Mouse (Mus musculus) neural tube, embryonic 14.5 days (tissue): ENCODE data around the gene Chrd. TPM values are rescaled to one million over a fixed set of nuclear protein-coding genes. Genes with fewer than 3 reads are reported as not detected.

Experiments used
- ATAC-seq: fragments of 200-750 bp; cut with Nextera tagmentation; 2 replicates; pipeline ENCODE4 v1.8.0; 2017; ENCODE audit warnings: low read depth, mild to moderate bottlenecking, moderate TSS enrichment, moderate library complexity
- H3K27ac ChIP-seq: fragments of 300-500 bp; sonication (generic); 2 replicates; pipeline ENCODE4 v1.5.1; 2014; ENCODE audit warnings: low read depth, mild to moderate bottlenecking, control low read depth, low read length, moderate library complexity, mixed read lengths
- H3K27me3 ChIP-seq: fragments of 300-500 bp; sonication (generic); 2 replicates; pipeline ENCODE4 v1.6.1; 2014; ENCODE audit warnings: low read length; ENCODE audit not compliant: control insufficient read depth, insufficient read depth
- H3K36me3 ChIP-seq: fragments of 300-500 bp; sonication (generic); 2 replicates; pipeline ENCODE4 v1.6.1; 2014; ENCODE audit warnings: low read length, mixed read lengths; ENCODE audit not compliant: control insufficient read depth, insufficient read depth
- H3K4me1 ChIP-seq: fragments of 300-500 bp; sonication (generic); 2 replicates; pipeline ENCODE4 v1.6.1; 2014; ENCODE audit warnings: low read length; ENCODE audit not compliant: control insufficient read depth, insufficient read depth
- H3K4me2 ChIP-seq: fragments of 300-500 bp; sonication (generic); 2 replicates; pipeline ENCODE4 v1.6.1; 2014; ENCODE audit warnings: mild to moderate bottlenecking, low read depth, low read length, control low read depth
- H3K4me3 ChIP-seq: fragments of 300-500 bp; sonication (generic); 2 replicates; pipeline ENCODE4 v1.5.1; 2014; ENCODE audit warnings: low read depth, low read length, control low read depth, mixed read lengths
- H3K9ac ChIP-seq: fragments of 300-500 bp; sonication (generic); replicated peaks from 2 replicates; pipeline ENCODE4 v1.6.1; 2014; ENCODE audit warnings: low read depth, mild to moderate bottlenecking, control low read depth, low read length, mixed read lengths
- H3K9me3 ChIP-seq: fragments of 300-500 bp; sonication (generic); 2 replicates; pipeline ENCODE4 v1.6.1; 2016; ENCODE audit warnings: low read length; ENCODE audit not compliant: control insufficient read depth
- WGBS: fragments of 180-500 bp; shearing (Covaris S2); extraction: QIAGEN DNeasy Blood & Tissue Kit; methylation state at CpG from one replicate; pipeline ENCODE4 v1.1.7; 2014; 5-methylcytosine and 5-hydroxymethylcytosine counted together
- polyA plus RNA-seq: library from polyadenylated mRNA; unstranded; fragments of >200 nt; fragmentation: Nextera tagmentation; extraction: Ambion mirVana; gene quantifications from 2 replicates; pipeline ENCODE4 v1.2.1, GENCODE M21; 2014

Chrd gene
- polyA plus RNA-seq, 1 experiment from 2014 or later: 6.6 TPM

DNA sequence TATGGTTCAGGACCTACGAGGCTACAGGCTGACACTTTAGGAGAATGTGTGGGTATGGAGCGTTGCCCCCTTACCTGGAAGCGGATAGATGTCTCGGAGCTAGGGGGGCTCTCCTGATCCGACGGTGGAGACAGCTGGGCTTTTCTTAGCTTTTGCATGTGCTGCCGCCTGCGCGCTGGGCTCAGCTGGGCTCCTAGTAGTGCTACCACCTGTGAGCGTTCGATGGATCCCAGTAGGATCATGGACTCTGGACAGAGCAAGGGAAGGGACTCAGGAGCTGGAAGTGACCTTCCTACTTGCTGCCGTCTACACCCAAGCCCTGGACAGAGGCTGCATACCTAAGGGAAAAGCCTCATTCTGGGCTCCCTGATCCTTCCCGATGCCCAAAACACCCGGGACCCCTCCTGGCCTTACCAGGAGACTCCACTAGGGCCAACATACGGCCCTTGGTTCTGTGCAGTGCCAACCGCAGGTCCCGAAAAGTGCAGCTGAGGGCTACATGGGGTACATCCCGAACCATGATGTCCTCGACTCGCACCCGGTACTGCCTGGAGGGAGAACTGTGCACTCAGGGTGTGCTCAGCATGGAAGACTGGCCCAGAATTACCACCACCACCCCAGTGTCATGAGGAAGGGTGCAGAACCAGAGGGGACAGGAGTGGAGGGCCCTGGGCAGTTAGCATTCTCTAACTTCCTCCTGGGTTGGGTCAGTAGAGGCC, 24.5 kb upstream of the Chrd start:
- Histone ChIP-seq H3K27me3 (no peaks in the 10 kb centered on the region), H3K4me2 (no peak overlapping the region), H3K9ac (no peak overlapping the region), H3K4me3 (no peak overlapping the region), H3K9me3 (no peaks in the 10 kb centered on the region), H3K27ac (no peak overlapping the region), H3K4me1 (peaks cover under 1% of the 10 kb centered on the region; the same call in 1 of the 2 replicates), H3K36me3 (peaks cover 34% of the 10 kb centered on the region)
- WGBS: 93% methylated on average over 21 of the region's 21 CpGs
- ATAC-seq: peak; percentile 2; the same call in 1 of the 2 replicates

DNA sequence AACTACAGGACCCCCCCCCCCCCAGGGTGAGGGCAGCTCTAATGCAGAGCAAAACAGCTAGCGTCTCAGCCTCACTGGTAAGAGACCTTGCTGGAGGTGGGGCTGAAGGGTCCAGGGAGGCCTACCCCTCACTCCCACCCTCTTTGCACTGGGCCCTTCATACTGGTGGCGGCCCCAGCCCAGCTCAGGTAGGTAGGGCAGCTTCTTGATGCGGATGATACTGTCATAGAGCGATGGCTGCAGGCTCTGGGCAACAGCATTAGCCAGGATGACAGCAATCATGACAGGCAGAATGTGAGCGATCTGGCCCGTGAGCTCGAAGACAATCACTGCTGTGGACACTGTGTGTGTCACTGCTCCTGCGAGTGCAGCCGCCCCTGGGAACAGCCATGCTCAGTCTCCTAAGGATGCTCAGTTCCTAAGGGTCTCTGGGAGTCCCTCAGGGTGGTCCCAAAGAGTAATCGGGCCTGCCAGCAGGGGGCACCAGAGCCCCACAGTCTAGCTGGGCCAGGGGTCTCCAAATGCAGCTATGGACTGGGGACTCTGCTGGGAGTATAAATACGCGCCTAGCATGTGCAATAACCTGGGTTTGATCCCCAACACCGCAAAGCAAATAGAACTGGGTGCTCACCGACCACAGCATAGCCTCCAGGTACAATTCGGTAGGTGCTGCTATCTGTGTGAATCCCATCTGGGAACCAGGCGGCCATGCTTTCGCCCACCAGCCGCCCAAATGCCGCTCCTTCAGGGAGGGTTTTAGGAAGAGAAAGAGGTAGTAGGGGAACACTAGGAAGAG, 23.8 kb upstream of the Chrd start:
- Histone ChIP-seq H3K9me3 (no peaks in the 10 kb centered on the region), H3K27me3 (no peaks in the 10 kb centered on the region), H3K9ac (no peak overlapping the region), H3K4me1 (peaks cover 9% of the 10 kb centered on the region), H3K36me3 (peaks cover 34% of the 10 kb centered on the region), H3K4me2 (no peak overlapping the region), H3K4me3 (no peak overlapping the region), H3K27ac (no peak overlapping the region)
- peak; percentile 58; the same call in 1 of the 2 replicates for ATAC-seq
- WGBS: 69% methylated on average over 19 of the region's 19 CpGs

DNA sequence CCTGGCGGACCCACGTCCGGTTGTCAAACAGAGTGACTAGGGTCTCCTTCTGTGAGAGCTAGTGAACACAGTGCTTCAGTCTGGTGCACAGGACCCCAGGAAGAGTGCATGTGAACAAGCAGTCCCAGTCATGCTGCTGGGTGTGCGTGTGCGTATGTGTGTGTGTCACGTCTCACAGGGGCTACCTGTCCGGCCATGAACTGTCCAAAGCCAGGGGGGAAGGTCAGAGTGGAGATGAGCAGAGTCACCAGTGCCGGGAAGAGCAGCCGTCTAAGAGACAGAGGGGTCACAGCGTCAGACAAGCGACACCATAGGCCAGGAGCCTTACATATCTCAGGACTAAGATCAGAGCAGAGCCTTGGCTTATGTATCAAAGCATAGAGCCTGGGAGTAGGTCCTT, 22.6 kb upstream of the Chrd start:
- no peaks in the 10 kb centered on the region for H3K27me3 ChIP-seq
- H3K4me1 ChIP-seq: peaks cover 21% of the 10 kb centered on the region
- H3K4me2 ChIP-seq: no peak overlapping the region
- peaks cover 29% of the 10 kb centered on the region for H3K36me3 ChIP-seq
- H3K9ac ChIP-seq: no peak overlapping the region
- no peaks in the 10 kb centered on the region for H3K9me3 ChIP-seq
- no peak for ATAC-seq
- H3K27ac ChIP-seq: no peak overlapping the region
- 94% methylated on average over 11 of the region's 11 CpGs for WGBS
- H3K4me3 ChIP-seq: no peak overlapping the region

DNA sequence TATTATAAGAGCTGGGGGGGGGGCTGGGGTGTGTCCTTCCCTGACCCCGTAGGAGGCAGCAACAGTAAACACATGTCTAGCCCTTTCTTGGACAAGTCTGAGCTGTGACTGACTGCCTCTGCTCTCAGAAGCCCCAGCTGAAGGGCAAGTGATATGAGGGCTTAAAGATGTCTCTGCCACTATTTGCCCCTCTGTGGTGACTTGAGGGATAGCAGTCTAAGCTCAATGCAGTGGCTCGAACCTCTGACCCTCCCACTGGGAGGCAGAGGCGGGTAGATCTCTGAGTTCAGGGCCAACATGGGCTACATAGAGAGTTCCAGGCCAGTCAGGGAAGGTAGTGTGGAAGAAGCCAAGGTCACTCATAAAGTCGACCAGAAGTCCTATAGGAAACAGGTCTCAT, 22.1 kb upstream of the Chrd start:
- no peaks in the 10 kb centered on the region for H3K9me3 ChIP-seq
- peaks cover 24% of the 10 kb centered on the region for H3K4me1 ChIP-seq
- no peak overlapping the region for H3K27ac ChIP-seq
- H3K9ac ChIP-seq: no peak overlapping the region
- no peaks in the 10 kb centered on the region for H3K27me3 ChIP-seq
- no peak for ATAC-seq
- no peak overlapping the region for H3K4me3 ChIP-seq
- 91% methylated on average over 4 of the region's 4 CpGs for WGBS
- H3K4me2 ChIP-seq: no peak overlapping the region
- H3K36me3 ChIP-seq: peaks cover 29% of the 10 kb centered on the region

DNA sequence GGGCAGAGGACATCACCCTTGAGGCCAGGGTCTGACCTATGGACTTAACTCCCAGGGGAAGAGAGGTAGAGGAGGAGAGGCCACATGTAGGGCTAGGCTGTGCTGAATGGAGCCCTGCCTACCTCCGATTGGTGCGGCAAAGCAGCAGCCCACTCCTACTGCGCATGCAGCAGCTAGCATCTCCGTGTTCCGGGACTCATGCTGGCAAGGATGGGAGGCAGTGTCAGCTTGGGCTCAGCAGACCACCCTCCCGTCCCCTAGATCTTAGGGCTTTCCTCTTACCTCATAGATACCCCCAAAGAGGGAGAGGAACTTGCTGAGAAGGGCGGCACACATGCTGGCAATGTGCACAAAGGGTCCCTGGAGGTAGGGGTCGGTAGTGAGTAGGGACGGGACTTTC, 20.7 kb upstream of the Chrd start:
- 80% methylated on average over 9 of the region's 9 CpGs for WGBS
- H3K27ac ChIP-seq: no peak overlapping the region
- H3K9me3 ChIP-seq: no peaks in the 10 kb centered on the region
- H3K9ac ChIP-seq: no peak overlapping the region
- no peak overlapping the region for H3K4me2 ChIP-seq
- H3K36me3 ChIP-seq: peaks cover 24% of the 10 kb centered on the region
- no peak for ATAC-seq
- H3K4me1 ChIP-seq: peaks cover 26% of the 10 kb centered on the region
- H3K27me3 ChIP-seq: no peaks in the 10 kb centered on the region
- no peak overlapping the region for H3K4me3 ChIP-seq

DNA sequence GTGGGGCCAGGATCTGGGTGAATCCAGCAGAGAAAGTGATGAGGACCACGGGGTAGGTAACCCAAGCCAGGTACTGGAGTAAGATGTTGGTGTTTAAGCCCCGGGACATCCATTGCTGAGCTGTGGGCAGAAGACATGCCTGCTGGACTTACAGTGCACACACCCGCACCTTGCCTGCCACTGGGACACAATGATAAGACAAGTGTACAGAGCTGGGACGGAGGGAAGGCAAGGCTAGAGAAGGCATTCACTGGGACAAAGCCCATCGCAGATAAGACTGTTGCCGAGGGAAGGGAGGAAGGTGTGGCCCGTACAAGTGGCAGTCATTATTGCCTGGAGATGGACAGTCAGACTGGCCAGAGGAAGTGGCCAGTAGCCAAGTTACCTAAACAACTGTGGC, 20.0 kb upstream of the Chrd start:
- ATAC-seq: no peak
- WGBS: 92% methylated on average over 7 of the region's 7 CpGs
- H3K36me3 ChIP-seq: peaks cover 20% of the 10 kb centered on the region

DNA sequence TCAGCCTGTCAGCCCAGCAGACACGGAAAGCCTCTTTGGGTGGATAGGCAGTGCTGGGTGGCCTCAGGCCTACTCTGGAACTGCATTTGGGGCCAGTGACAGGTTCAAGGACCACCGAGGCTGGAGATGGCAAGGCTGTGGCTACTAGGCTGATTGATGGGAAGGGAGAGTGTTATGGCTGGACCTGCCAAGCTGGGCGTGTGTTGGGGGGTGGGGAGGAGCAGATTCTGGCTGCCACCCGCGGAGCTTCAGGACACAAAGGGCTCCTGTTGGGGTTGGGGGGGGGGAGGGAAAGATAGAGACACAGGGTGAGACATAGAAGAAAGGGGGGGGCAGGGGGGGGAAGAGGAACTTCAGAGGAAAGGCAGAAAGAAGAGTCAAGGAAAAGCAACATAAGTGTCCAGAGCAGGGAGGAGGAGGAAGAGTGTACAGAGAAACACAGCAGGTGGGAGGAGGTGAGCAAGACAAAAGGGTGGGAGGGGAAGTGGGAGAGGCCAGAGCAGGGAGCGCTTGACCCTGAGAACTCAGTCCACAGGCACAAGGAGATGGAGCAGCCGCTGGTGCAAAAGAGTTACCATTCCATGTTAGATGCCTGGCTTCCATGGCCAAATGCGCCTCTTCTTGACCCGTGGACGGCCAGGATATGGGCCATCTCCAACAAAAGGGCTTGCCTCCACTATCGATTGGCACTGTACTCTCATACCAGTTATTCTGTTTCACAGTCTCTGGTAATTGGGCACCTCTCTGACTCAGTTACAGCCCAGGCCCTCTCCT, 18.4 kb upstream of the Chrd start:
- peak overlapping the region; percentile 96 for H3K4me2 ChIP-seq
- ATAC-seq: no peak
- no peaks in the 10 kb centered on the region for H3K9me3 ChIP-seq
- H3K9ac ChIP-seq: peak overlapping the region; percentile 74; the same call in 1 of the 2 replicates
- H3K27me3 ChIP-seq: no peaks in the 10 kb centered on the region
- H3K4me1 ChIP-seq: peaks cover 35% of the 10 kb centered on the region
- H3K36me3 ChIP-seq: peaks cover 15% of the 10 kb centered on the region
- WGBS: 25% methylated on average over 11 of the region's 11 CpGs
- peak overlapping the region; percentile 65 for H3K4me3 ChIP-seq
- H3K27ac ChIP-seq: no peak overlapping the region

More for the DNA sequence above, 20.0 kb upstream of the Chrd start:
- Histone ChIP-seq H3K9ac (no peak overlapping the region), H3K4me2 (no peak overlapping the region), H3K4me3 (no peak overlapping the region), H3K27me3 (no peaks in the 10 kb centered on the region), H3K4me1 (peaks cover 27% of the 10 kb centered on the region), H3K9me3 (no peaks in the 10 kb centered on the region), H3K27ac (no peak overlapping the region)

DNA sequence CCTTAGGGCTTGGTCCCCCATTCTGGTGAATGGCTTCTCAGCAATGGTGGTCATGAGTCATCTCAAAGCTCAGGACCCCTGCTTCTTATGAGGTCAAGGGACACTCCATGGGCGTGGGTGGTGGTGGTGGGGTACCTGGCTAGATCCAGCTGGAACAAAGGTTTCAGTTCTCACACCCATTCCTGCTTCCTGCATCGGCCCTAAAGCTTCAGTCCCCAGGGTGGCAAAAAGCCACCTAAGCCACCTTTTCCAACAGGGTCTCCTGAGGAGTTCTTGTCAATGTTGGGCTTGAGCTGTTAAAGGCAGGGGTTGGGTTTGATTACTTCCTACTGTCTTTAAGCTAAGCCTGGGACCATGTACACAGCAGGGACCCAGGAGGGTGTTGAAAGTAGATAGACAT, 17.8 kb upstream of the Chrd start:
- H3K9ac ChIP-seq: peak overlapping the region; percentile 74
- H3K27me3 ChIP-seq: no peaks in the 10 kb centered on the region
- H3K4me3 ChIP-seq: peak overlapping the region; percentile 65
- H3K4me2 ChIP-seq: peak overlapping the region; percentile 96
- WGBS: 51% methylated on average over 2 of the region's 2 CpGs
- H3K36me3 ChIP-seq: peaks cover 15% of the 10 kb centered on the region
- H3K9me3 ChIP-seq: no peaks in the 10 kb centered on the region
- H3K4me1 ChIP-seq: peaks cover 35% of the 10 kb centered on the region
- no peak overlapping the region for H3K27ac ChIP-seq
- ATAC-seq: no peak
